Mouse (Mus musculus) stomach, adult 2 months (tissue): ENCODE data around the gene Gm32802. TPM values are rescaled to one million over a fixed set of nuclear protein-coding genes. Genes with fewer than 3 reads are reported as not detected.

Experiments
- polyA plus RNA-seq: library from polyadenylated mRNA; depleted of rRNA; stranded (reverse); fragments of >200 nt; gene quantifications from 2 replicates; pipeline ENCODE4 v1.2.3, GENCODE M21; 2012; rRNA removed

The Gm32802 gene
- not detected in 2 replicates for polyA plus RNA-seq

DNA sequence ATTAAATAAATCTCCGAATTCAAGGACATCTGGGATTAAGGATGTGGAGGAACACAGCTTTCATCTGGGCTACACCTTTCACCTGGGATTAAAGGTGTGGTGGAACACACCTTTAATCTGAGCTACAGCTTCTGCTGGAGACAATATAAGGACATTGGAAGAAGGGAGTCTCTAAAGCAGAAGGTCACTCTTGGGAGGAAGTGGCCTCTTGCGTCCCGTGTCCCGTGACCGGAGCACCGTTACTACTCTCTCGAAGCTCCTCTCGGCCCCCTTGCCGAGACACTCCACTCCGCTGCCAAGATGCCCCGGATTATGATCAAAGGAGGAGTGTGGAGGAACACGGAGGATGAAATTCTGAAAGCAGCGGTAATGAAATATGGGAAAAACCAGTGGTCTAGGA lies at the start of gene Gm32802:
Gene Gm32802, plus strand, starts transcription at position 301 of the 400 bp plus-strand sequence.

DNA sequence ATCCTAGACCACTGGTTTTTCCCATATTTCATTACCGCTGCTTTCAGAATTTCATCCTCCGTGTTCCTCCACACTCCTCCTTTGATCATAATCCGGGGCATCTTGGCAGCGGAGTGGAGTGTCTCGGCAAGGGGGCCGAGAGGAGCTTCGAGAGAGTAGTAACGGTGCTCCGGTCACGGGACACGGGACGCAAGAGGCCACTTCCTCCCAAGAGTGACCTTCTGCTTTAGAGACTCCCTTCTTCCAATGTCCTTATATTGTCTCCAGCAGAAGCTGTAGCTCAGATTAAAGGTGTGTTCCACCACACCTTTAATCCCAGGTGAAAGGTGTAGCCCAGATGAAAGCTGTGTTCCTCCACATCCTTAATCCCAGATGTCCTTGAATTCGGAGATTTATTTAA lies 17.8 kb upstream of the Gm32802 start, which contains the start of gene Gm32717:
Gene Gm32717, minus strand, starts transcription at position 101 of the 400 bp plus-strand sequence.

DNA sequence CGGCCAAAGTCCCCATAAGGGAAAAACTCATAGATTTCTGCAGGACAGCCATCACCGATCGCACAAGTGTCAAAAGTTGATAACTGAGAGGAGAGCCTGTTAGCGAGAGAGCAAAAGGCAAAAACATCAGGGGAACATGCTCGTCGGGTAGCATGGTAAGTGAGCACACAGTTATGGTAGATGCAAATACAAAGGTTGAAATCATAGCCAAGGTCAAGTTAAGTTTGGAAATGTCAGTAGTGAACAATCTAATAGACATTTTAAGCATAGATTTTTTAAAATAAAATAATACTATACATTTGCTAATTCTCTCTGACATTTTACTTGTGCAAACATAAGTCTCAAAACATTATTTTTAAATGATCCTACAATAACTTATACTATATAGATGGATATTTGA lies 36.5 kb downstream of the Gm32802 start, which contains the start of gene Iltifb:
Gene Iltifb, minus strand, starts transcription at position 101 of the 400 bp plus-strand sequence.

Other genes with a start within 250 kb of the Gm32802 start
- gene Mdm1, start 116.9 kb upstream of the Gm32802 start, polyA plus RNA-seq, result 0.31 and 0.81 TPM in 2 replicates
- not detected in 2 replicates for gene Il22, start 53.7 kb upstream of the Gm32802 start, polyA plus RNA-seq
- not detected in 2 replicates for gene Gm32717, start 17.9 kb upstream of the Gm32802 start, polyA plus RNA-seq
- gene Iltifb, start 36.4 kb downstream of the Gm32802 start, polyA plus RNA-seq, result not detected in 2 replicates
- not detected in 2 replicates for gene Gm9040, start 68.3 kb downstream of the Gm32802 start, polyA plus RNA-seq
- not detected in 2 replicates for gene Gm9044, start 73.7 kb downstream of the Gm32802 start, polyA plus RNA-seq
- gene Gm9045, start 79.1 kb downstream of the Gm32802 start, polyA plus RNA-seq, result not detected in 2 replicates
- not detected in 2 replicates for gene Gm9046, start 84.6 kb downstream of the Gm32802 start, polyA plus RNA-seq
- not detected in 2 replicates for gene Gm9048, start 90.0 kb downstream of the Gm32802 start, polyA plus RNA-seq
- gene Gm9049, start 95.4 kb downstream of the Gm32802 start, polyA plus RNA-seq, result not detected in 2 replicates
- gene Ifng, start 182.4 kb downstream of the Gm32802 start, polyA plus RNA-seq, result not detected in 2 replicates